Mouse (Mus musculus) stomach, embryonic 16.5 days (tissue): ENCODE data around the gene Gm21883. TPM values are rescaled to one million over a fixed set of nuclear protein-coding genes. Genes with fewer than 3 reads are reported as not detected.
"Not testable (repeated sequence)": the region's sequence is repeated elsewhere in the genome, so short reads cannot be mapped to it uniquely, and the experiment has no call there.

Experiments used
- ATAC-seq: fragments of 200-750 bp; cut with Nextera tagmentation; 2 replicates; pipeline ENCODE4 v1.8.0; 2017; ENCODE audit warnings: moderate number of reproducible peaks, moderate TSS enrichment; ENCODE audit not compliant: insufficient read depth, low FRiP score
- H3K27ac ChIP-seq: fragments of 300-500 bp; sonication (generic); 2 replicates; pipeline ENCODE4 v1.5.1; 2014; ENCODE audit warnings: low read length
- H3K27me3 ChIP-seq: fragments of 300-500 bp; sonication (generic); 2 replicates; pipeline ENCODE4 v1.6.1; 2014; ENCODE audit warnings: low read length, control low read depth, mixed read lengths; ENCODE audit not compliant: control insufficient read depth, insufficient read depth
- H3K36me3 ChIP-seq: fragments of 300-500 bp; sonication (generic); 2 replicates; pipeline ENCODE4 v1.6.1; 2014; ENCODE audit warnings: low read length; ENCODE audit not compliant: control insufficient read depth, insufficient read depth
- H3K4me1 ChIP-seq: fragments of 300-500 bp; sonication (generic); 2 replicates; pipeline ENCODE4 v1.6.1; 2014; ENCODE audit warnings: low read length, control low read depth, mixed read lengths; ENCODE audit not compliant: control insufficient read depth, insufficient read depth
- H3K4me2 ChIP-seq: fragments of 300-500 bp; sonication (generic); 2 replicates; pipeline ENCODE4 v1.6.1; 2014; ENCODE audit warnings: low read depth, low read length, mixed read lengths
- H3K4me3 ChIP-seq: fragments of 300-500 bp; sonication (generic); replicated peaks from 2 replicates; pipeline ENCODE4 v1.5.1; 2014; ENCODE audit warnings: mild to moderate bottlenecking, low read length
- H3K9ac ChIP-seq: fragments of 300-500 bp; sonication (generic); 2 replicates; pipeline ENCODE4 v1.6.1; 2014; ENCODE audit warnings: low read length
- H3K9me3 ChIP-seq: fragments of 300-500 bp; sonication (generic); replicated peaks from 2 replicates; pipeline ENCODE4 v1.6.1; 2016; ENCODE audit warnings: low read length, control low read depth; ENCODE audit not compliant: control insufficient read depth
- WGBS: fragments of 180-500 bp; shearing (Covaris S2); extraction: QIAGEN DNeasy Blood & Tissue Kit; methylation state at CpG from one replicate; pipeline ENCODE4 v1.1.7; 2014; 5-methylcytosine and 5-hydroxymethylcytosine counted together
- polyA plus RNA-seq: library from polyadenylated mRNA; unstranded; fragments of >200 nt; fragmentation: Nextera tagmentation; extraction: Ambion mirVana; gene quantifications from 2 replicates; pipeline ENCODE4 v1.2.1, GENCODE M21; 2015

The Gm21883 gene
- polyA plus RNA-seq, result not detected in 2 replicates

GRCm38 (mm10) chrX:31574183-31574582 is at the start of gene Gm21883:
Gene Gm21883, minus strand, starts transcription at chrX:31574283.
- not testable (repeated sequence) for ATAC-seq, H3K4me1 ChIP-seq, H3K4me2 ChIP-seq, H3K9ac ChIP-seq, H3K36me3 ChIP-seq, H3K4me3 ChIP-seq, H3K27ac ChIP-seq, H3K9me3 ChIP-seq, H3K27me3 ChIP-seq
- no CpG with 5 or more reads among the region's 1 CpGs for WGBS

GRCm38 (mm10) chrX:31618820-31619219 is 44.7 kb upstream of the Gm21883 start, which contains the start of gene Spin2e:
Gene Spin2e, minus strand, starts transcription at chrX:31618920.
- H3K27ac ChIP-seq, H3K36me3 ChIP-seq, H3K27me3 ChIP-seq, H3K4me1 ChIP-seq, H3K4me2 ChIP-seq, H3K4me3 ChIP-seq, H3K9ac ChIP-seq, H3K9me3 ChIP-seq, ATAC-seq: not testable (repeated sequence)
- WGBS, result 92% methylated on average over 1 of the region's 2 CpGs

Other genes with a start within 250 kb of the Gm21883 start
- gene Btbd35f26, start 237.8 kb downstream of the Gm21883 start, polyA plus RNA-seq, result not detected in 2 replicates
- not detected in 2 replicates for gene Btbd35f19, start 190.4 kb downstream of the Gm21883 start, polyA plus RNA-seq
- not detected in 2 replicates for gene Spin2e, start 44.6 kb upstream of the Gm21883 start, polyA plus RNA-seq
- gene Btbd35f25, start 142.9 kb upstream of the Gm21883 start, polyA plus RNA-seq, result not detected in 2 replicates